Mouse (Mus musculus) MEL (cell line): Measurements from ENCODE around the gene Gstm6. TPM values are rescaled to one million over a fixed set of nuclear protein-coding genes. Genes with fewer than 3 reads are reported as not detected.

Experiments
- DNase-seq: peaks from one replicate; pipeline ENCODE4 v3.0.0; 2011; ENCODE audit warnings: low read depth, low spot score
- H3K27ac ChIP-seq: 2 replicates; pipeline ENCODE4 v1.5.1; 2012; ENCODE audit warnings: low read depth, mild to moderate bottlenecking, control low read depth, low read length, moderate library complexity; ENCODE audit not compliant: control insufficient read depth
- H3K27me3 ChIP-seq, 2 experiments: fragments of 150-350 bp in 1 of 2; sonication (generic) in 1 of 2; 2 replicates each; pipeline ENCODE4 v1.6.1; 2012; ENCODE audit warnings: low read length in 2 of 2, mild to moderate bottlenecking in 2 of 2, improper control_type of control experiment in 1 of 2, moderate library complexity in 1 of 2; ENCODE audit not compliant: insufficient read depth in 2 of 2, control insufficient read depth in 1 of 2
- H3K36me3 ChIP-seq, 2 experiments: 2 replicates each; pipeline ENCODE4 v1.6.1; 2012 to 2014; ENCODE audit warnings: low read length in 2 of 2, improper control_type of control experiment in 1 of 2, inconsistent platforms in 1 of 2, mild to moderate bottlenecking in 1 of 2; ENCODE audit not compliant: insufficient read depth in 2 of 2, control insufficient read depth in 1 of 2
- H3K4me1 ChIP-seq, 2 experiments: fragments of 150-350 bp in 1 of 2; sonication (generic) in 1 of 2; 2 replicates each; pipeline ENCODE4 v1.6.1; 2012; ENCODE audit warnings: low read length in 2 of 2, improper control_type of control experiment in 1 of 2, mild to moderate bottlenecking in 1 of 2; ENCODE audit not compliant: insufficient read depth in 2 of 2, control insufficient read depth in 1 of 2
- H3K4me3 ChIP-seq, 2 experiments: fragments of 150-350 bp in 1 of 2; sonication (generic) in 1 of 2; 2 replicates each; pipeline ENCODE4 v1.5.1; 2012; ENCODE audit warnings: low read depth in 2 of 2, low read length in 2 of 2, mild to moderate bottlenecking in 2 of 2, moderate library complexity in 2 of 2, control low read depth in 1 of 2, improper control_type of control experiment in 1 of 2; ENCODE audit not compliant: control insufficient read depth in 1 of 2, insufficient read depth in 1 of 2
- H3K79me2 ChIP-seq: 2 replicates; pipeline ENCODE4 v1.6.1; 2012; ENCODE audit warnings: mild to moderate bottlenecking, low read length, moderate library complexity; ENCODE audit not compliant: control insufficient read depth, poor library complexity, insufficient read depth
- H3K9ac ChIP-seq: 2 replicates; pipeline ENCODE4 v1.6.1; 2012; ENCODE audit warnings: low read depth, mild to moderate bottlenecking, control low read depth, low read length, moderate library complexity; ENCODE audit not compliant: control insufficient read depth, poor library complexity, severe bottlenecking
- H3K9me3 ChIP-seq: fragments of 150-350 bp; sonication (generic); replicated peaks from 2 replicates; pipeline ENCODE4 v1.6.1; 2012; ENCODE audit warnings: mild to moderate bottlenecking, low read length, improper control_type of control experiment, moderate library complexity; ENCODE audit not compliant: insufficient read depth
- CTCF ChIP-seq, 3 experiments: IDR thresholded peaks in 2 of 3; conservative IDR thresholded peaks in 1 of 3; 2 replicates each; pipeline ENCODE4 v1.5.1; 2011 to 2012; ENCODE audit warnings: low read length in 3 of 3, low read depth in 2 of 3, mild to moderate bottlenecking in 2 of 3, improper control_type of control experiment in 1 of 3, inconsistent platforms in 1 of 3, mixed read lengths in 1 of 3, moderate library complexity in 1 of 3; ENCODE audit not compliant: control insufficient read depth in 1 of 3, insufficient read depth in 1 of 3, poor library complexity in 1 of 3, severe bottlenecking in 1 of 3
- EP300 ChIP-seq, 2 experiments: IDR thresholded peaks; 2 replicates each; pipeline ENCODE4 v1.6.1; 2011; ENCODE audit warnings: improper control_type of control experiment in 2 of 2, low read length in 2 of 2, low read depth in 1 of 2, mild to moderate bottlenecking in 1 of 2
- MAFK ChIP-seq: IDR thresholded peaks from 2 replicates; pipeline ENCODE4 v1.6.1; 2011; ENCODE audit warnings: low read depth, mild to moderate bottlenecking, low read length, improper control_type of control experiment, borderline replicate concordance
- MAX ChIP-seq: IDR thresholded peaks from 2 replicates; pipeline ENCODE4 v1.6.1; 2011; ENCODE audit warnings: low read length, improper control_type of control experiment
- MXI1 ChIP-seq: IDR thresholded peaks from 2 replicates; pipeline ENCODE4 v1.6.1; 2011; ENCODE audit warnings: mild to moderate bottlenecking, low read depth, low read length, improper control_type of control experiment
- MYC ChIP-seq: IDR thresholded peaks from 2 replicates; pipeline ENCODE4 v1.6.1; 2011; ENCODE audit warnings: low read depth, mild to moderate bottlenecking, low read length, improper control_type of control experiment, moderate library complexity
- POLR2AphosphoS2 ChIP-seq: IDR thresholded peaks from 2 replicates; pipeline ENCODE4 v1.6.1; 2011; ENCODE audit warnings: low read length, improper control_type of control experiment
- POLR2AphosphoS5 ChIP-seq: IDR thresholded peaks from 2 replicates; pipeline ENCODE4 v1.6.1; 2012; ENCODE audit warnings: low read depth, borderline replicate concordance, mild to moderate bottlenecking, inconsistent platforms, low read length, moderate library complexity, mixed read lengths
- RAD21 ChIP-seq: IDR thresholded peaks from 2 replicates; pipeline ENCODE4 v1.6.1; 2011; ENCODE audit warnings: mild to moderate bottlenecking, low read depth, low read length, improper control_type of control experiment
- RCOR1 ChIP-seq: IDR thresholded peaks from 2 replicates; pipeline ENCODE4 v1.6.1; 2012; ENCODE audit warnings: low read depth, mild to moderate bottlenecking, inconsistent platforms, low read length, improper control_type of control experiment
- SIN3A ChIP-seq: IDR thresholded peaks from 2 replicates; pipeline ENCODE4 v1.6.1; 2012; ENCODE audit warnings: low read length, improper control_type of control experiment, inconsistent platforms
- SMC3 ChIP-seq: IDR thresholded peaks from 2 replicates; pipeline ENCODE4 v1.6.1; 2011; ENCODE audit warnings: low read depth, low read length, improper control_type of control experiment
- TCF12 ChIP-seq: IDR thresholded peaks from 2 replicates; pipeline ENCODE4 v1.6.1; 2014; ENCODE audit warnings: low read depth, mild to moderate bottlenecking, inconsistent platforms, low read length, improper control_type of control experiment, moderate library complexity
- UBTF ChIP-seq: IDR thresholded peaks from 2 replicates; pipeline ENCODE4 v1.6.1; 2012; ENCODE audit warnings: low read depth, mild to moderate bottlenecking, inconsistent platforms, low read length, improper control_type of control experiment, moderate library complexity, borderline replicate concordance; ENCODE audit not compliant: insufficient read depth
- USF2 ChIP-seq, 2 experiments: IDR thresholded peaks; 2 replicates each; pipeline ENCODE4 v1.6.1; 2011 to 2012; ENCODE audit warnings: improper control_type of control experiment in 2 of 2, low read length in 2 of 2, borderline replicate concordance in 1 of 2, inconsistent platforms in 1 of 2, low read depth in 1 of 2, mild to moderate bottlenecking in 1 of 2; ENCODE audit not compliant: insufficient read depth in 1 of 2
- ZC3H11A ChIP-seq: IDR thresholded peaks from 2 replicates; pipeline ENCODE4 v1.6.1; 2012; ENCODE audit warnings: low read depth, mild to moderate bottlenecking, inconsistent platforms, low read length, improper control_type of control experiment
- polyA plus RNA-seq, 2 experiments: library from polyadenylated mRNA; stranded (reverse) in 1 of 2; unstranded in 1 of 2; fragments of >175 nt in 1 of 2; fragments of >200 nt in 1 of 2; gene quantifications; 2 replicates each; pipeline versions ENCODE4 v1.2.1 to v1.2.4; 2012; ENCODE audit warnings: low replicate concordance in 2 of 2, low read depth in 1 of 2; ENCODE audit not compliant: insufficient read length in 2 of 2, insufficient read depth in 1 of 2, missing spikeins in 1 of 2
- total RNA-seq: library from RNA; depleted of rRNA; stranded (reverse); fragments of 300-350 nt; gene quantifications from 2 replicates; pipeline ENCODE4 v1.2.3, GENCODE M21; 2012

The Gstm6 gene
- total and polyA plus RNA-seq, 3 experiments: 0.13 TPM; not detected in 2

GRCm38 (mm10) chr3:107917783-107918408, 25.7 kb downstream of the Gstm6 start:
- peaks cover 0 to 2% of the 10 kb centered on the region in 2 experiments; a peak in 3 of 4 replicates for H3K27me3 ChIP-seq
- H3K9ac ChIP-seq: no peak overlapping the region
- peak; percentile 74 for DNase-seq
- H3K9me3 ChIP-seq: no peaks in the 10 kb centered on the region
- no peaks in the 10 kb centered on the region for H3K36me3 ChIP-seq
- H3K4me1 ChIP-seq: no peaks in the 10 kb centered on the region
- H3K79me2 ChIP-seq: no peaks in the 10 kb centered on the region
- TF ChIP-seq UBTF: no peak
- peak; percentile 91; the same call in 1 of the 2 replicates for TF ChIP-seq MYC
- no peak for TF ChIP-seq MAX
- 0 out of 2 replicates have a peak, but pooled peaks have one; percentile 19 for TF ChIP-seq MXI1
- peak; percentile 51 to 86 (median 64) for TF ChIP-seq CTCF (IDR thresholded peaks at IDR 0.05 in 2 of 3, conservative IDR thresholded peaks at IDR 0.05 in 1 of 3; ENCODE audit: control insufficient read depth in 1 of 3, insufficient read depth in 1 of 3, low read depth in 2 of 3, low read length in 3 of 3, poor library complexity in 1 of 3, severe bottlenecking in 1 of 3)
- peak; percentile 82 for TF ChIP-seq SMC3
- peak; percentile 25; the same call in 1 of the 2 replicates for TF ChIP-seq SIN3A
- TF ChIP-seq ZC3H11A: peak; percentile 79
- TF ChIP-seq RAD21: peak; percentile 83
- no peak overlapping the region for H3K4me3 ChIP-seq
- no peak overlapping the region for H3K27ac ChIP-seq

GRCm38 (mm10) chr3:107917097-107917496, 26.5 kb downstream of the Gstm6 start:
- Histone ChIP-seq H3K4me1 (no peaks in the 10 kb centered on the region), H3K27ac (no peak overlapping the region), H3K9me3 (no peaks in the 10 kb centered on the region), H3K79me2 (no peaks in the 10 kb centered on the region), H3K9ac (no peak overlapping the region), H3K27me3 (peaks cover 0 to 2% of the 10 kb centered on the region in 2 experiments; a peak in 3 of 4 replicates)
- TF ChIP-seq CTCF (IDR thresholded peaks at IDR 0.05 in 2 of 3, conservative IDR thresholded peaks at IDR 0.05 in 1 of 3; ENCODE audit: control insufficient read depth in 1 of 3, insufficient read depth in 1 of 3, low read depth in 2 of 3, low read length in 3 of 3, poor library complexity in 1 of 3, severe bottlenecking in 1 of 3) (peak; percentile 46 to 61 (median 48)), SMC3 (peak; percentile 55), RCOR1 (no peak)
- TF ChIP-seq, all 39 proteins: peak for 2
- Histone ChIP-seq H3K4me3 (no peak overlapping the region), H3K36me3 (no peaks in the 10 kb centered on the region)
- DNase-seq: peak; percentile 44

DNA sequence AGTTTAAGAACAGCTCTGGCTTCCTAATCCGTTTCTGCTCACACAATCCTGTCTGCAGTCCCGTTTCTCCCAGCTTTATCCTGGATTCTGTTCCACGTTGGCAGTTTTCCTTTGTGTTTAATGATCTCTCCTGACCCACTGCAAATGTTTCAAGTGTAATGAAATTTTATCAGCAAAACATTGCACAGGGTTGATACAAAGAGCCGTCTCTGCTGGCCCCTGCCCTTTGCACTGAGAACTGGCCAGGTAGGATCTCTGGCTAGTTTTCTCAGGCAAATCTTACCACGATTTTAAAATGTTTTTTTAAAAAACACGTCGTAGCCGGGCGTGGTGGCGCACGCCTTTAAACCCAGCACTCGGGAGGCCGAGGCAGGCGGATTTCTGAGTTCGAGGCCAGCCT, 26.9 kb downstream of the Gstm6 start:
- no peaks in the 10 kb centered on the region for H3K4me1 ChIP-seq
- H3K9me3 ChIP-seq: no peaks in the 10 kb centered on the region
- no peak overlapping the region for H3K27ac ChIP-seq
- no peaks in the 10 kb centered on the region for H3K36me3 ChIP-seq
- H3K4me3 ChIP-seq: no peak overlapping the region
- DNase-seq: no peak
- no peaks in the 10 kb centered on the region for H3K79me2 ChIP-seq
- H3K27me3 ChIP-seq: peaks cover 0 to 2% of the 10 kb centered on the region in 2 experiments; a peak in 3 of 4 replicates
- TF ChIP-seq USF2 (IDR thresholded peaks at IDR 0.05; ENCODE audit: borderline replicate concordance in 1 of 2, insufficient read depth in 1 of 2, low read depth in 1 of 2, low read length in 2 of 2) (no peak), POLR2AphosphoS5 (no peak), TCF12 (no peak), MAFK (no peak), EP300 (IDR thresholded peaks at IDR 0.05; ENCODE audit: low read depth in 1 of 2, low read length in 2 of 2) (no peak), SMC3 (no peak), POLR2AphosphoS2 (no peak)
- H3K9ac ChIP-seq: no peak overlapping the region
